Mouse (Mus musculus): ENCODE results near the gene Hist1h2ae. TPM values are rescaled to one million over a fixed set of nuclear protein-coding genes. Genes with fewer than 3 reads are reported as not detected.

The Hist1h2ae gene
- polyA plus RNA-seq (2012; rRNA removed) = 10.8 and 14.3 TPM in 2 replicates
- 150 and 151 TPM in 2 replicates for polyA plus RNA-seq (2014; fragmentation: Nextera tagmentation; extraction: Ambion mirVana)

GRCm38 (mm10) chr13:23571022-23571503 lies at the start of gene Hist1h2ae, which contains the start of gene Hist1h2bg:
Hist1h2ae (minus strand) TSS chr13:23571220.
Hist1h2bg (plus strand) TSS chr13:23571396.
- no peaks in the 10 kb centered on the region for H3K9me3 ChIP-seq (ENCODE audit: control insufficient read depth, low read length)
- peak within 1 kb of the TSS; percentile 98 for H3K27ac ChIP-seq
- peak; percentile 50; the same call in 1 of the 2 replicates for TF ChIP-seq EP300 (IDR thresholded peaks at IDR 0.05; ENCODE audit: low read depth)
- no peak for TF ChIP-seq CTCF (IDR thresholded peaks at IDR 0.05; ENCODE audit: low read depth)
- DNase-seq (ENCODE audit: low read depth in 3 of 3, low spot score in 3 of 3) = peak; percentile 94 to 97 (median 94)
- H3K4me3 ChIP-seq (ENCODE audit: insufficient read depth in 1 of 2, low read depth in 2 of 2, low read length in 2 of 2) = peak within 1 kb of the TSS; percentile 65 to 81
- H3K4me1 ChIP-seq (replicated peaks; ENCODE audit: control insufficient read depth in 2 of 2, insufficient read depth in 2 of 2, low read length in 1 of 2) = peaks cover 9 to 16% of the 10 kb centered on the region in 2 experiments
- no peaks in the 10 kb centered on the region for H3K27me3 ChIP-seq (ENCODE audit: control insufficient read depth, insufficient read depth, low read length)
- no peaks in the 10 kb centered on the region for H3K36me3 ChIP-seq (replicated peaks; ENCODE audit: control insufficient read depth, insufficient read depth, low read depth)
- ATAC-seq (ENCODE audit: insufficient read depth) = peak; percentile 76
- H3K9ac ChIP-seq (replicated peaks) = peak within 1 kb of the TSS; percentile 99
- H3K4me2 ChIP-seq (ENCODE audit: low read depth) = peak within 1 kb of the TSS; percentile 79
- under 1% methylated on average over 18 of the region's 18 CpGs for WGBS (ENCODE audit: insufficient replicate concordance)

GRCm38 (mm10) chr13:23620056-23620732 lies 49.2 kb upstream of the Hist1h2ae start:
- DNase-seq (ENCODE audit: low read depth in 3 of 3, low spot score in 3 of 3) (no peak), ATAC-seq (ENCODE audit: insufficient read depth) (no peak)
- Histone ChIP-seq H3K36me3 (replicated peaks; ENCODE audit: control insufficient read depth, insufficient read depth, low read depth) (no peaks in the 10 kb centered on the region), H3K9ac (replicated peaks) (peak overlapping the region; percentile 98), H3K4me2 (ENCODE audit: low read depth) (peak overlapping the region; percentile 95), H3K9me3 (ENCODE audit: control insufficient read depth, low read length) (no peaks in the 10 kb centered on the region), H3K4me1 (replicated peaks; ENCODE audit: control insufficient read depth in 2 of 2, insufficient read depth in 2 of 2, low read length in 1 of 2) (peaks cover 12 to 16% of the 10 kb centered on the region in 2 experiments), H3K27me3 (ENCODE audit: control insufficient read depth, insufficient read depth, low read length) (peaks cover 2% of the 10 kb centered on the region), H3K4me3 (ENCODE audit: insufficient read depth in 1 of 2, low read depth in 2 of 2, low read length in 2 of 2) (peak overlapping the region; percentile 71 to 90), H3K27ac (peak overlapping the region; percentile 99)
- TF ChIP-seq EP300 (IDR thresholded peaks at IDR 0.05; ENCODE audit: low read depth) (no peak), CTCF (IDR thresholded peaks at IDR 0.05; ENCODE audit: low read depth) (no peak)
- WGBS (ENCODE audit: insufficient replicate concordance) = 23% methylated on average over 12 of the region's 12 CpGs

GRCm38 (mm10) chr13:23611638-23612037 lies 40.6 kb upstream of the Hist1h2ae start:
- no peak for DNase-seq (ENCODE audit: low read depth in 3 of 3, low spot score in 3 of 3)
- H3K27ac ChIP-seq = no peak overlapping the region
- H3K9ac ChIP-seq (replicated peaks) = no peak overlapping the region
- H3K4me1 ChIP-seq (replicated peaks; ENCODE audit: control insufficient read depth in 2 of 2, insufficient read depth in 2 of 2, low read length in 1 of 2) = peaks cover 21% of the 10 kb centered on the region in 2 experiments
- 91% methylated on average over 3 of the region's 3 CpGs for WGBS (ENCODE audit: insufficient replicate concordance)
- no peaks in the 10 kb centered on the region for H3K36me3 ChIP-seq (replicated peaks; ENCODE audit: control insufficient read depth, insufficient read depth, low read depth)
- no peaks in the 10 kb centered on the region for H3K27me3 ChIP-seq (ENCODE audit: control insufficient read depth, insufficient read depth, low read length)
- H3K9me3 ChIP-seq (ENCODE audit: control insufficient read depth, low read length) = no peaks in the 10 kb centered on the region
- no peak overlapping the region for H3K4me2 ChIP-seq (ENCODE audit: low read depth)
- no peak overlapping the region for H3K4me3 ChIP-seq (ENCODE audit: insufficient read depth in 1 of 2, low read depth in 2 of 2, low read length in 2 of 2)
- ATAC-seq (ENCODE audit: insufficient read depth) = no peak
- TF ChIP-seq EP300 (IDR thresholded peaks at IDR 0.05; ENCODE audit: low read depth) = no peak
- no peak for TF ChIP-seq CTCF (IDR thresholded peaks at IDR 0.05; ENCODE audit: low read depth)

- H3K36me3 ChIP-seq (replicated peaks; ENCODE audit: control insufficient read depth, insufficient read depth, low read depth) = no peaks in the 10 kb centered on the region
- 47% methylated on average over 2 of the region's 2 CpGs for WGBS (ENCODE audit: insufficient replicate concordance)
- TF ChIP-seq EP300 (IDR thresholded peaks at IDR 0.05; ENCODE audit: low read depth) (no peak), CTCF (IDR thresholded peaks at IDR 0.05; ENCODE audit: low read depth) (no peak)
Observed at GRCm38 (mm10) chr13:23610393-23610792, 39.4 kb upstream of the Hist1h2ae start.

GRCm38 (mm10) chr13:23609844-23610243 lies 38.8 kb upstream of the Hist1h2ae start:
- Histone ChIP-seq H3K4me2 (ENCODE audit: low read depth) (peak overlapping the region; percentile 50), H3K9me3 (ENCODE audit: control insufficient read depth, low read length) (no peaks in the 10 kb centered on the region), H3K27me3 (ENCODE audit: control insufficient read depth, insufficient read depth, low read length) (no peaks in the 10 kb centered on the region), H3K9ac (replicated peaks) (peak overlapping the region; percentile 67), H3K4me3 (ENCODE audit: insufficient read depth in 1 of 2, low read depth in 2 of 2, low read length in 2 of 2) (no peak overlapping the region), H3K36me3 (replicated peaks; ENCODE audit: control insufficient read depth, insufficient read depth, low read depth) (no peaks in the 10 kb centered on the region), H3K27ac (peak overlapping the region; percentile 94), H3K4me1 (replicated peaks; ENCODE audit: control insufficient read depth in 2 of 2, insufficient read depth in 2 of 2, low read length in 1 of 2) (peaks cover 21 to 22% of the 10 kb centered on the region in 2 experiments)
- ATAC-seq (ENCODE audit: insufficient read depth) = 0 out of 2 replicates have a peak, but pooled peaks have one; percentile 2
- TF ChIP-seq EP300 (IDR thresholded peaks at IDR 0.05; ENCODE audit: low read depth) (no peak), CTCF (IDR thresholded peaks at IDR 0.05; ENCODE audit: low read depth) (peak; percentile 42)
- no peak for DNase-seq (ENCODE audit: low read depth in 3 of 3, low spot score in 3 of 3)

More at GRCm38 (mm10) chr13:23610393-23610792, 39.4 kb upstream of the Hist1h2ae start:
- no peak overlapping the region for H3K4me3 ChIP-seq (ENCODE audit: insufficient read depth in 1 of 2, low read depth in 2 of 2, low read length in 2 of 2)
- H3K4me2 ChIP-seq (ENCODE audit: low read depth) = no peak overlapping the region
- H3K27me3 ChIP-seq (ENCODE audit: control insufficient read depth, insufficient read depth, low read length) = no peaks in the 10 kb centered on the region
- no peak for ATAC-seq (ENCODE audit: insufficient read depth)
- no peak overlapping the region for H3K9ac ChIP-seq (replicated peaks)
- peak overlapping the region; percentile 94 for H3K27ac ChIP-seq
- no peaks in the 10 kb centered on the region for H3K9me3 ChIP-seq (ENCODE audit: control insufficient read depth, low read length)
- H3K4me1 ChIP-seq (replicated peaks; ENCODE audit: control insufficient read depth in 2 of 2, insufficient read depth in 2 of 2, low read length in 1 of 2) = peaks cover 21% of the 10 kb centered on the region in 2 experiments
- DNase-seq (ENCODE audit: low read depth in 3 of 3, low spot score in 3 of 3) = no peak

Measured in liver, embryonic 14.5 days (tissue).